Mouse (Mus musculus) C2C12 (cell line): Measurements from ENCODE around the gene Mfn1. TPM values are rescaled to one million over a fixed set of nuclear protein-coding genes. Genes with fewer than 3 reads are reported as not detected.

Source experiments
- H3K27me3 ChIP-seq: one replicate; pipeline ENCODE4 v1.6.1; 2011; ENCODE audit not compliant: control insufficient read depth, insufficient read depth, insufficient read length
- H3K36me3 ChIP-seq: one replicate; pipeline ENCODE4 v1.6.1; 2011; ENCODE audit not compliant: control insufficient read depth, insufficient read depth
- H3K4me3 ChIP-seq: one replicate; pipeline ENCODE4 v1.5.1; 2011; ENCODE audit warnings: mild to moderate bottlenecking, control low read depth; ENCODE audit not compliant: poor library complexity, insufficient read depth, severe bottlenecking
- H3K79me2 ChIP-seq: one replicate; pipeline ENCODE4 v1.6.1; 2011; ENCODE audit not compliant: control insufficient read depth, insufficient read depth
- H3K79me3 ChIP-seq: one replicate; pipeline ENCODE4 v1.6.1; 2011; ENCODE audit warnings: low read depth, control low read depth
- H3ac ChIP-seq: one replicate; pipeline ENCODE3; 2011; ENCODE audit warnings: low read depth; ENCODE audit not compliant: control insufficient read depth, insufficient read length
- CEBPB ChIP-seq: IDR thresholded peaks from one replicate; pipeline ENCODE4 v1.6.1; 2011; ENCODE audit warnings: low read depth, mild to moderate bottlenecking, control low read depth, moderate library complexity
- CTCF ChIP-seq: IDR thresholded peaks from one replicate; pipeline ENCODE4 v1.5.1; 2011; ENCODE audit not compliant: control insufficient read depth, insufficient read depth, insufficient read length
- FOSL1 ChIP-seq: IDR thresholded peaks from one replicate; pipeline ENCODE4 v1.8.0; 2011; ENCODE audit warnings: mild to moderate bottlenecking, low read length; ENCODE audit not compliant: poor library complexity, insufficient read depth, severe bottlenecking
- MAX ChIP-seq: IDR thresholded peaks from one replicate; pipeline ENCODE4 v1.6.1; 2011; ENCODE audit warnings: mild to moderate bottlenecking, control low read depth
- MYOD1 ChIP-seq: IDR thresholded peaks from one replicate; pipeline ENCODE4 v1.6.1; 2011; ENCODE audit warnings: low read depth; ENCODE audit not compliant: control insufficient read depth, insufficient read length
- MYOG ChIP-seq: IDR thresholded peaks from one replicate; pipeline ENCODE4 v1.6.1; 2011; ENCODE audit not compliant: control insufficient read depth, insufficient read length; ENCODE audit errors: extremely low read depth
- USF1 ChIP-seq: IDR thresholded peaks from one replicate; pipeline ENCODE4 v1.6.1; 2011; ENCODE audit warnings: low read depth, mild to moderate bottlenecking, control low read depth, moderate library complexity
- polyA plus RNA-seq: library from polyadenylated mRNA; unstranded; fragments of >200 nt; fragmentation: generic; extraction: Trizol; gene quantifications from one replicate; pipeline ENCODE4 v1.2.1, GENCODE M21; 2012; ENCODE audit warnings: missing spikeins

Mfn1 gene
- polyA plus RNA-seq, 1 experiment: 10.1 TPM

DNA sequence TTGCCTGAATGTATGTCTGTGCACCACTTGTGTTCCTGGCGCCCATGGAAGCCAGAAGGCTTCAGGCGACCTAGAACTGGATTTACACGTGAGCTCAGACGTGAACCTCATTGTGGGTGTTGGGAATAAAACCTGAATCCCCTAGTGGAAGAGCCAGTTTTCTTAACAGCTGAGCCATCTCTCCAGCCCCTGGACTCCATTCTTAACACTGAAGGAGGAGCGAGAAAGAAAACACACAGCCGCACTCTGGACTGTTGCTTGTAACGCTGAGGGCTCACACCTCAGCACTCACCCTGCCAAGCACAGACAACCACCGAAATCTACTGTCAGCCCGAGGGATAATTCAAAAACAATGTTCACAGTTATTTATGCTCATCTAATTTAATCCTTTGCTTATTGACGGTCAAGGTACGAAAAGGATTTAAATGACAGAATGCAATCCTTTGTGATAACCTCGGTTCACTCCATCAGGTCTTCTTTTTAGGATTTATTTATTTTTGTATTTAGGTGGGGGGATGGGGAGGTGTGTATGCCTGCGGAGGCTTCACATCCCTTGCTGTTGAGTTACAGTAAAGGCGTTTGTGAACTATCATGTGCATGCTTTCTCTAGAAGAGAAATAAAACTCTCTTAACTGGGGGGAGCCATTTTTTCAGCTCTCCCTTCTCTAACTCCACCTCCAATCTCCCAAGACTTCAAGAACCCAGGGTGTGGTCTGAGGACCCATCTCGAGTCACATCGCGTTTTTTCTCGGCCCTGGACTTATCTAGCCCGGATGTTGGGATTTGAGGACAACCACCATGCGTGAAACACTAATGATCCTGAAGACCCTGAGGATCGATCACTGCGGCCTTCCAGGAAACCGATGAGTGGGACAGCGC is 19.5 kb upstream of the Mfn1 start, which contains the start of gene Zfp639:
TSS of gene Zfp639 (plus strand) at position 764 of the 879 bp plus-strand sequence.
- Histone ChIP-seq H3K27me3 (no peaks in the 10 kb centered on the region), H3K36me3 (peaks cover 13% of the 10 kb centered on the region), H3ac (peak within 1 kb of the TSS; percentile 72), H3K79me3 (peaks cover 30% of the 10 kb centered on the region), H3K4me3 (peak within 1 kb of the TSS; percentile 63), H3K79me2 (peaks cover 40% of the 10 kb centered on the region)
- no peak for TF ChIP-seq CEBPB
- no peak for TF ChIP-seq FOSL1
- no peak for TF ChIP-seq USF1
- no peak for TF ChIP-seq CTCF
- no peak for TF ChIP-seq MAX
- no peak for TF ChIP-seq MYOG
- TF ChIP-seq MYOD1: no peak

DNA sequence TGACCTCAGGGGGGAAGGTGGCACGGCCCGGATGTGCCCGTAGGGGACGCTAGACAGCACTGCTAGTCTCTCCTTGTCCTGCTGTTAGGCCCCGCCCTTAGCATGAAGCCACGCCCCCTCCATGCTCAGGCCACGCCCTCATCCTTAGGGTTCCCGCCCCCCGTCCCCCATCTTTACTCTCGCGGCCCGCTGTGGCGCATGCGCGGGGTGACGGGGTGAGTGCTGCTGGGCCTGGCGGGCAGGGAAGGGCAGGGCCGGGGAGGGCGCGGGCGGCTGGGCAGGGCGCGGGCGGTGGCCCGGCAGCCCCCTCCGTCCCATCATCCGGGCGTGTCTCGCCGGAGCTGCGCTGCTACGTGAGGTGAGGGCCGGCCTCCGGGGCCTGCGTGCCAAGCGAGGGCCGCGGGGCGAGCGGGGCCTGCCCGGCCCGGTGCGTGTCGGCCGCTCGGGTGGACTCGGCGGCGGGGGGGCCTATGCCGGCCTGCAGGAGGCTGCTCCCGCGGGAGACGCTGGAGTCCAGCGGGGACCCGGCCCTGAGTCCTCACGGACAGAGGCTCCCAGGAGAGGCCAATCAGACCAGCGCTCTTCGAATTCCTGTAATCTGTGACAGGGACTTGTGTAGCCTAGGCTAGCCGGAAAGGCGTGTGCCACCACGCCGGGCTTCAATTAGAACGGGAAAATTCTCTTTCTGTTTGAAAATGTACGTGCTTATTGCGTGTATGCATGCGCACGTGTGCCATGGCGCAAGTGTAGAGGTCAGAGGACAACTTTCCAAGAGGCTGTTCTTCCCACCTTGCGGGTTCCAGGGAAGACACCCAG is 18.7 kb upstream of the Mfn1 start:
- Histone ChIP-seq H3K79me2 (peaks cover 45% of the 10 kb centered on the region), H3K4me3 (peak overlapping the region; percentile 63), H3ac (peak overlapping the region; percentile 72), H3K27me3 (no peaks in the 10 kb centered on the region), H3K36me3 (peaks cover 19% of the 10 kb centered on the region), H3K79me3 (peaks cover 32% of the 10 kb centered on the region)
- TF ChIP-seq MYOG (no peak), CTCF (peak; percentile 88), MAX (peak; percentile 14), FOSL1 (no peak), USF1 (peak; percentile 14), MYOD1 (no peak), CEBPB (peak; percentile 17)

DNA sequence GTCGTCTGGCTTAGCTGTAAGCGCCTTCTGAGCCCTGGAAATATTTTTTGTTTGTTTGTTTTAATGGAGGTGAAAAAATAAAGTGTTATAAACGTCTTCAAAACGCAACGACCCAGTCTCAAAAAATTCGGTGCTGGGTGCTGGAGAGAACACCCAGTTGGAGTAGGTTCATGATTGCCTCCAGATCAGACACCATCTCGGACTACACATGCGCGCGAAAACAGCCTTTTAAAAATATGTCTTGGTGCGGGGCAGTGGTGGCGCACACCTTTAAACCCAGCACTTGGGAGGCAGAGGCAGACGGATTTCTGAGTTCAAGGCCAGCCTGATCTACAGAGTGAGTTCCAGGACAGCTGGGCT is 18.1 kb upstream of the Mfn1 start:
- Histone ChIP-seq H3K79me3 (peaks cover 32% of the 10 kb centered on the region), H3ac (peak overlapping the region; percentile 72), H3K4me3 (peak overlapping the region; percentile 63), H3K36me3 (peaks cover 24% of the 10 kb centered on the region), H3K27me3 (no peaks in the 10 kb centered on the region), H3K79me2 (peaks cover 45% of the 10 kb centered on the region)
- TF ChIP-seq CEBPB (no peak), CTCF (no peak), USF1 (no peak)

DNA sequence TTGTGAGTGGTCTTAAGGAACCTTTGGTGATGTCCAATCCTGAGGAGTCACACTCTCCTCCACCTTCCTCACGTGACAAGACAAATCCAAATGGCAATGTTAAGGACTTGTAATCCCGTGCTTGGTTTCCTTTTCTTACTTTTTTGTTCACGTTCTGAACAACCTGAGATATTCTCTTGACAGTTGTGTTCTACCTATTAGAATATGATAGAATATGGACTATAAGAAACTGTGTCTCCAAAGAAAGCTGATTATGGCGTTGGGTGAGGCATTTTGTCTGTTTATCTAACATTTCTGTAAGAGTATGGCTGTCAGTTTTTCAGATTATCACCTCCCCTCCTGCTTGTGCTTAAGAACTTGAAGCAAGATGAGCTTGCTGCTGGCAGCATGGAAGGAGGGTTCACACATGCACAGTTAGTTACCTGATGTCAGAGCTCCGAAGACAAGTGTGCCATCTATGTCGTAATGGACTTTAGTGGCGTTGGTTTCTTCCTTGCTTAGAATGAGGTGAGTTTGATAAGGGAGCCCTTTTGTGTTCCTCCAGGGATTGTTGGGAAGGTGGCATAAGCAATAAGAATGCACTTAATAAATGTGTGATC is 16.5 kb upstream of the Mfn1 start:
- TF ChIP-seq MYOD1 (no peak), MAX (no peak), MYOG (no peak), CTCF (no peak), CEBPB (no peak)
- Histone ChIP-seq H3K27me3 (no peaks in the 10 kb centered on the region), H3K4me3 (no peak overlapping the region), H3K79me3 (peaks cover 32% of the 10 kb centered on the region), H3ac (no peak overlapping the region), H3K36me3 (peaks cover 41% of the 10 kb centered on the region), H3K79me2 (peaks cover 45% of the 10 kb centered on the region)

DNA sequence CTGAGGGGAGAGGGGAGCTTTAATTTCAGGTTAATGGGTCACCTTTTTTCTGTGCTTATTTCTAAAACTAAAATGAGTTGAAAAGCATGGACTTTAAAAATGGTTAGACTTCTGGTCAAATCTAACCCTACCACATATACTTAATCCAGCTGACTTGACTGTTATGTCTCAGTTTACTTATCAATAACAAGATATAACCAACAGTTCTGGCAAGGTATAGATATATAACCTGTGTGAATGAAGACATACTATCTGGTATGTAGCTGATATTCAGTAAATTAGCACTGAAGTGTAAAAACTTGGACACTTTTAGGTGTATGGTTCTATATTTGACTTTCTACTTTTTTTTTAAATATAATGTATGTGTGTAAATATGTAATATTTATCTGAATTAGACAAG is 15.7 kb upstream of the Mfn1 start:
- no peak for TF ChIP-seq USF1
- no peak for TF ChIP-seq MAX
- TF ChIP-seq CEBPB: no peak
- TF ChIP-seq MYOG: no peak
- TF ChIP-seq MYOD1: no peak
- TF ChIP-seq FOSL1: no peak

DNA sequence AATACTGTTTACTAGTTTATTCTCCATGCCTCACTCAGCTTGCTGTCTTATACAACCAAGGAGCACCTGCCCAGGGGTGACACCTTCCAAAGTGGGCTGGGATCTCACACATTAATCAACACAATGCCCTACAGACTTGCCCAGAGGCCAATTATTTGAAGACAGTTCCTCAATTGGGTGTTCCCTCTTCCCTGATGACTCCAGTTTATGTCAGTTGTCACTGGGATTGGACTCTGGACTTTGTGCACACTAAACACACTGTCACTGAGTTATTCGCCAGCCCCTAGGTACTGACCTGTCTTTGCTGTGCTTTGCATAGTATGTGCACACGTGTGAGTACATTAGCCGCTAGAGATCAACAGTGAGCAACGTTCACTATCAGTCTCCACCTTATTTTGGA is 2.1 kb upstream of the Mfn1 start:
- Histone ChIP-seq H3K79me3 (peaks cover 3% of the 10 kb centered on the region), H3K36me3 (peaks cover 15% of the 10 kb centered on the region), H3K4me3 (no peak overlapping the region), H3K27me3 (no peaks in the 10 kb centered on the region), H3K79me2 (peaks cover 16% of the 10 kb centered on the region), H3ac (no peak overlapping the region)
- no peak for TF ChIP-seq CTCF
- TF ChIP-seq MYOD1: no peak
- no peak for TF ChIP-seq CEBPB
- no peak for TF ChIP-seq USF1
- no peak for TF ChIP-seq MYOG
- TF ChIP-seq FOSL1: no peak
- TF ChIP-seq MAX: no peak

More for the DNA sequence above, 15.7 kb upstream of the Mfn1 start:
- Histone ChIP-seq H3K79me2 (peaks cover 45% of the 10 kb centered on the region), H3K4me3 (no peak overlapping the region), H3K27me3 (no peaks in the 10 kb centered on the region), H3K79me3 (peaks cover 32% of the 10 kb centered on the region), H3ac (no peak overlapping the region), H3K36me3 (peaks cover 47% of the 10 kb centered on the region)
